Mouse (Mus musculus) midbrain, embryonic 16.5 days (tissue): ENCODE results near the gene D5Ertd579e. TPM values are rescaled to one million over a fixed set of nuclear protein-coding genes. Genes with fewer than 3 reads are reported as not detected.

ENCODE experiments used
- ATAC-seq: fragments of 200-750 bp; cut with Nextera tagmentation; 2 replicates; pipeline ENCODE4 v1.8.0; 2017; ENCODE audit warnings: moderate TSS enrichment
- H3K27ac ChIP-seq: fragments of 300-500 bp; sonication (generic); 2 replicates; pipeline ENCODE4 v1.5.1; 2014; ENCODE audit warnings: mild to moderate bottlenecking, low read length, mixed read lengths
- H3K27me3 ChIP-seq: fragments of 300-500 bp; sonication (generic); 2 replicates; pipeline ENCODE4 v1.6.1; 2014; ENCODE audit warnings: low read depth, low read length, mixed read lengths; ENCODE audit not compliant: control insufficient read depth, insufficient read depth
- H3K36me3 ChIP-seq: fragments of 300-500 bp; sonication (generic); 2 replicates; pipeline ENCODE4 v1.6.1; 2014; ENCODE audit warnings: mild to moderate bottlenecking, low read length, moderate library complexity, mixed read lengths; ENCODE audit not compliant: control insufficient read depth, insufficient read depth
- H3K4me1 ChIP-seq: fragments of 300-500 bp; sonication (generic); 2 replicates; pipeline ENCODE4 v1.6.1; 2014; ENCODE audit warnings: mild to moderate bottlenecking, low read length, mixed read lengths; ENCODE audit not compliant: control insufficient read depth, insufficient read depth
- H3K4me2 ChIP-seq: fragments of 300-500 bp; sonication (generic); 2 replicates; pipeline ENCODE4 v1.6.1; 2014; ENCODE audit warnings: mild to moderate bottlenecking, low read length, mixed read lengths
- H3K4me3 ChIP-seq: fragments of 300-500 bp; sonication (generic); 2 replicates; pipeline ENCODE4 v1.5.1; 2014; ENCODE audit warnings: low read depth, mild to moderate bottlenecking, low read length, moderate library complexity, mixed read lengths
- H3K9ac ChIP-seq: fragments of 300-500 bp; sonication (generic); 2 replicates; pipeline ENCODE4 v1.6.1; 2014; ENCODE audit warnings: low read depth, low read length, mixed read lengths
- H3K9me3 ChIP-seq: fragments of 300-500 bp; sonication (generic); replicated peaks from 2 replicates; pipeline ENCODE4 v1.6.1; 2014; ENCODE audit warnings: mild to moderate bottlenecking, low read length, mixed read lengths; ENCODE audit not compliant: control insufficient read depth, poor library complexity, severe bottlenecking
- WGBS: fragments of 180-500 bp; shearing (Covaris S2); extraction: QIAGEN DNeasy Blood & Tissue Kit; methylation state at CpG from one replicate; pipeline ENCODE4 v1.1.7; 2014; 5-methylcytosine and 5-hydroxymethylcytosine counted together
- polyA plus RNA-seq: library from polyadenylated mRNA; unstranded; fragments of >200 nt; fragmentation: Nextera tagmentation; extraction: Ambion mirVana; gene quantifications from 2 replicates; pipeline ENCODE4 v1.2.1, GENCODE M21; 2015

D5Ertd579e gene
- polyA plus RNA-seq, 1 experiment from 2014 or later = 40.6 TPM

GRCm38 (mm10) chr5:36724274-36724673 is 28.4 kb upstream of the D5Ertd579e start:
- Histone ChIP-seq H3K4me3 (no peak overlapping the region), H3K27me3 (no peaks in the 10 kb centered on the region), H3K9me3 (no peaks in the 10 kb centered on the region), H3K4me1 (no peaks in the 10 kb centered on the region), H3K36me3 (no peaks in the 10 kb centered on the region), H3K27ac (no peak overlapping the region), H3K9ac (no peak overlapping the region), H3K4me2 (no peak overlapping the region)
- WGBS = 78% methylated on average over 7 of the region's 7 CpGs
- ATAC-seq = no peak

DNA sequence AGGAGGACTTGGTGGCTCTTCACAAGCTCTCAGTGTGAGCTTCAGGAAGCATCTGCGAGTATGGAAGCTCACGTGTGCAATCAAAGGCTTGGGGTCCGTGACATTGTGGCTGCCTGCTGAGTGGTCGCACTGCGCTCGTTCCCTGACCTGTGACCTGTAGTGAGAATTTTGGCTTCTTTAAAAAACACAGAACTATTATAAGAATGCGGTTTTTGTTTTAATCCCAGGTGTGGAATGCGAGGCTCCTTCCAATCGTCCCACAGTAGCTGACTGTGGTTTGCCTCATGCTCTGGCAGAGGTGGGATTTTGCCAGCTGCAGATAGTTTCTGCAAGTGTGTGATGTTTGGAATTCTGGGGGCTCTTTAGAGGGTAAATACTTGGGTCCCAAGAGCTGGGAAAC is 27.5 kb upstream of the D5Ertd579e start:
- Histone ChIP-seq H3K4me1 (no peaks in the 10 kb centered on the region), H3K4me2 (no peak overlapping the region), H3K9me3 (no peaks in the 10 kb centered on the region), H3K27ac (no peak overlapping the region), H3K4me3 (no peak overlapping the region), H3K36me3 (no peaks in the 10 kb centered on the region), H3K27me3 (no peaks in the 10 kb centered on the region), H3K9ac (no peak overlapping the region)
- no peak for ATAC-seq
- 68% methylated on average over 9 of the region's 9 CpGs for WGBS

- no peaks in the 10 kb centered on the region for H3K4me1 ChIP-seq
- H3K9ac ChIP-seq = no peak overlapping the region
- no peak for ATAC-seq
- no peak overlapping the region for H3K4me3 ChIP-seq
- H3K27me3 ChIP-seq = no peaks in the 10 kb centered on the region
- H3K27ac ChIP-seq = no peak overlapping the region
- 88% methylated on average over 6 of the region's 6 CpGs for WGBS
- no peak overlapping the region for H3K4me2 ChIP-seq
- H3K36me3 ChIP-seq = no peaks in the 10 kb centered on the region
- no peaks in the 10 kb centered on the region for H3K9me3 ChIP-seq
These were observed 26.6 kb upstream of the D5Ertd579e start for GRCm38 (mm10) chr5:36722415-36722856.

GRCm38 (mm10) chr5:36720710-36721375 is 25.0 kb upstream of the D5Ertd579e start:
- H3K27ac ChIP-seq = no peak overlapping the region
- no peaks in the 10 kb centered on the region for H3K9me3 ChIP-seq
- no peak overlapping the region for H3K4me2 ChIP-seq
- ATAC-seq = no peak
- H3K27me3 ChIP-seq = no peaks in the 10 kb centered on the region
- 76% methylated on average over 5 of the region's 5 CpGs for WGBS
- no peaks in the 10 kb centered on the region for H3K36me3 ChIP-seq
- H3K4me3 ChIP-seq = no peak overlapping the region
- H3K9ac ChIP-seq = no peak overlapping the region
- no peaks in the 10 kb centered on the region for H3K4me1 ChIP-seq

DNA sequence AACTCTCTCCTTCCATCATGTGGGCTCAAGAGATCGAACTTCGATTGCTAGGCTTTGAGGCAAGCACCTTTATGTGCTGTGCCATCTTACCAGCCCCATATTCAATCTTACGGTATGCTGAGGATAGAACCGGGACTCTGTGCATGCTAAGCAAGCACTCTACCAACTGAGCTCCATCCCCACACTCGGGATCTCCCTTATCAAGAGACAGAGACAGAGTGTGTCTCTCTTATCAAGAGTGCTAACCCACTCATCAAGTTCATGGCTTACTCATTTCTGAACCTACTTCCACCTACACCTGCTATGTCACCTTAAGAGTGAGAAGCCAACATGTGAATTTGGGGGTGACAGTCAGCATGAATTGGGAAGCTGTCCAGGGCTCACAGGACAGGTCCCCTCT is 24.4 kb upstream of the D5Ertd579e start:
- WGBS = 90% methylated on average over 5 of the region's 5 CpGs
- H3K36me3 ChIP-seq = no peaks in the 10 kb centered on the region
- no peaks in the 10 kb centered on the region for H3K9me3 ChIP-seq
- no peak overlapping the region for H3K4me3 ChIP-seq
- H3K4me2 ChIP-seq = no peak overlapping the region
- ATAC-seq = no peak
- no peaks in the 10 kb centered on the region for H3K27me3 ChIP-seq
- H3K27ac ChIP-seq = no peak overlapping the region
- no peak overlapping the region for H3K9ac ChIP-seq
- H3K4me1 ChIP-seq = no peaks in the 10 kb centered on the region

DNA sequence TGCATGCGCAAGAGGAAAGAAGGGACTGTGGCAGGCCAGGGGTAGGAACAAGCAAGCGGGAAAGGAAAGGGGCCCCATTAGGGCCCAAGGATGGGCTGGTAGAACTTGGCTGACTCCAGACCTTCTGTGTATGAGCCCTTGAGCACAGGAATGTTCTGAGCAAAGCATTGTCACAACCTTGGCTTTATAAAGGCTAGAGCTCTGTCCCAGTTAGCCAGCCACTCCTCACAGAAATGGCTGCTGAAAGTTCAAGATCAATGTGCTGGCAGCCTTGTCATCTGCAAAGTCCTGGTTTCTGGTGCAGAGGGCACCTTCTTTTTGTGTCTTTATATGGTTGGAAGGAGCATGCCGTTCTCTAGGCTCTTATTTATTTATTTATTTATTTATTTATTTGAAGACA is 23.8 kb upstream of the D5Ertd579e start:
- Histone ChIP-seq H3K4me1 (no peaks in the 10 kb centered on the region), H3K36me3 (no peaks in the 10 kb centered on the region), H3K9ac (no peak overlapping the region), H3K27me3 (no peaks in the 10 kb centered on the region), H3K4me3 (no peak overlapping the region), H3K4me2 (no peak overlapping the region), H3K27ac (no peak overlapping the region), H3K9me3 (no peaks in the 10 kb centered on the region)
- WGBS = 91% methylated on average over 3 of the region's 3 CpGs
- no peak for ATAC-seq

- no peak overlapping the region for H3K27ac ChIP-seq
- H3K4me3 ChIP-seq = no peak overlapping the region
- H3K4me2 ChIP-seq = no peak overlapping the region
- ATAC-seq = no peak
- H3K36me3 ChIP-seq = no peaks in the 10 kb centered on the region
- H3K9me3 ChIP-seq = no peaks in the 10 kb centered on the region
- H3K9ac ChIP-seq = no peak overlapping the region
- WGBS = 80% methylated on average over 5 of the region's 5 CpGs
- no peaks in the 10 kb centered on the region for H3K27me3 ChIP-seq
- H3K4me1 ChIP-seq = no peaks in the 10 kb centered on the region
These were observed 23.3 kb upstream of the D5Ertd579e start for GRCm38 (mm10) chr5:36719135-36719534.

DNA sequence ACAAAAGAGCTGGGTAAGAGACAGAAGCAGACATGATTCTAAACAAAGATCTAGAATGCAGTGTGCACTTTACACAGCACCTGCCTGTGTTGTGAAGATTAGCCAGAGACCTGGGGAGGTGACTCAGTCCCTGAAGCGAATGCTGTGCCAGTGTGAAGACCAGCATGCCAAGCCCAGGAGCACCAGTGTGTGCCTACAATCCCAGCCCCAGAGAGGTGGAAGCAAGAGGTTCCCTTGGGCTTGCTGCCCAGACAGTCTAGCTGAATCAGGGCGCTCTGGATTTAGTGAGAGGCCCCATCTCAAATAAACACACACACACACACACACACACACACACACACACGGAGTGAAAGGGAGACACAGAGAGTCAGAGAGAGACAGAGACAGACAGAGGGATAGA is 22.1 kb upstream of the D5Ertd579e start:
- H3K36me3 ChIP-seq = no peaks in the 10 kb centered on the region
- H3K4me1 ChIP-seq = peaks cover 4% of the 10 kb centered on the region; the same call in 1 of the 2 replicates
- WGBS = 61% methylated on average over 3 of the region's 3 CpGs
- no peaks in the 10 kb centered on the region for H3K27me3 ChIP-seq
- no peak overlapping the region for H3K4me3 ChIP-seq
- H3K9ac ChIP-seq = no peak overlapping the region
- H3K9me3 ChIP-seq = no peaks in the 10 kb centered on the region
- no peak for ATAC-seq
- no peak overlapping the region for H3K4me2 ChIP-seq
- H3K27ac ChIP-seq = no peak overlapping the region

GRCm38 (mm10) chr5:36716816-36717215 is 21.0 kb upstream of the D5Ertd579e start:
- no peak for ATAC-seq
- Histone ChIP-seq H3K4me3 (no peak overlapping the region), H3K27ac (no peak overlapping the region), H3K9me3 (no peaks in the 10 kb centered on the region), H3K9ac (no peak overlapping the region), H3K4me1 (peaks cover 6% of the 10 kb centered on the region; the same call in 1 of the 2 replicates), H3K36me3 (no peaks in the 10 kb centered on the region), H3K4me2 (no peak overlapping the region), H3K27me3 (no peaks in the 10 kb centered on the region)
- 67% methylated on average over 2 of the region's 2 CpGs for WGBS
